Mouse (Mus musculus) spleen, postnatal 10 days (tissue): ENCODE results near the gene Cldn4.
A peak's percentile ranks its signal among the peaks of the same experiment; 100 is the strongest.

Experiments
- DNase-seq, 2 experiments: peaks; one replicate each; pipeline ENCODE4 v3.0.0; 2021 to 2022; ENCODE audit warnings: low spot score in 2 of 2

Gene Cldn4

GRCm38 (mm10) chr5:134946857-134947255, at the start of gene Cldn4:
Gene Cldn4 (minus strand): TSS chr5:134946934.
- no peak for DNase-seq

DNA sequence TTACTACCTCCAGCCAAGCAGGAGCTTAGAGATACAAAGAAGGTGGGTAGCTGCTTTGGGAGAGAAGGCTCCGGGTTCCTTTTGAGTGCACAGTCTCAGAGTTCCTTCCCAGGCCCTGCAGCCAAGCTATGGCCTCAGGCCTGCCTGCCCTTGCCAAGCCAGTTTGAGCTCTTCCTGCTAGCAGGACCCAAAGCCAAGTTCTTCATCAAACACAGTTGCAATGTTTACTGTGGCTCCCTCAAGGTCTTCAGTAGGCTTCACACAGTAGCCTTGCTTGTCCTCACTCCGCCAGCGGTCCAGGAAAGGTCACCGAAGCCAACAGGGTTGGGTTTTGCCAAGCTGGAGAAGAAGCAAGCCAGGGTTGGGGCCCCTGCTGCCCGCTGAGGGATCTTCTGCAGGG, 45.8 kb upstream of the Cldn4 start:
- DNase-seq, result no peak

GRCm38 (mm10) chr5:134989741-134990140, 43.0 kb upstream of the Cldn4 start:
- DNase-seq, result no peak

GRCm38 (mm10) chr5:134989166-134989565, 42.4 kb upstream of the Cldn4 start:
- DNase-seq, result no peak

GRCm38 (mm10) chr5:134986298-134987268, 39.8 kb upstream of the Cldn4 start:
- no peak for DNase-seq

DNA sequence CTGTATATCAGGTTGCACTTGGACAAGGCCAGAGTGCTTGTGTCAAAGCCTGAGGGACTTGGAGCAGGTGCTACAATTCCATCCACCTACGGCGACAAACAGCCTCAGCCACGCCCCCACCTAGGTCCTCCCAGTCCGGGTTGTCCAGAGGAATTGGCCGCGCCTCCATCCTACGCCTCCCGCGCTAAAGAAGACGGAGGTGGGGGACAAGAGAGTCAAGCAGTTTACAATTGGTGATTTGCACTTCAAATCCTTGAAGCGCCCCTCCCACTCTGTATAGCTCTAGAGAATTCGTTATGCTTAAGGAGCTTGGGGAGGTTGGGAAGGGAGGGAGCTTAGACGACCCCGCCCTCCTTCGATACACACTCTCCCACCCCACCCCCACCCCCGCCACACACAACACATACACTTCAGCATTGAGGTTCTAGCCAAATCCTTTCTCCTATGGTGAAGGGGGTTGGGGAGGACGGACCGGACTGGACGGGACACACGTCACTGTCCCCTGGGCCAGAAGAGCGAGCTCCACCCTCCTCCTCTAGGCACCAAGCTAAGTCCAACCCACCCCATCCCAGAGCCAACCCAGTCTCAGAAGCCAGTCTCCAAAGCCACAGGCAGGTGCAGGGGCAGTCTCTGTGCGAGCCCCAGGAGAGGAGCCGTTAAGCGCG, 39.0 kb upstream of the Cldn4 start, which contains the start of gene Cldn3:
Gene Cldn3 (plus strand): TSS at position 582 of the 665 bp plus-strand sequence.
- DNase-seq, result no peak

GRCm38 (mm10) chr5:134983771-134984170, 37.0 kb upstream of the Cldn4 start:
- DNase-seq, result no peak

DNA sequence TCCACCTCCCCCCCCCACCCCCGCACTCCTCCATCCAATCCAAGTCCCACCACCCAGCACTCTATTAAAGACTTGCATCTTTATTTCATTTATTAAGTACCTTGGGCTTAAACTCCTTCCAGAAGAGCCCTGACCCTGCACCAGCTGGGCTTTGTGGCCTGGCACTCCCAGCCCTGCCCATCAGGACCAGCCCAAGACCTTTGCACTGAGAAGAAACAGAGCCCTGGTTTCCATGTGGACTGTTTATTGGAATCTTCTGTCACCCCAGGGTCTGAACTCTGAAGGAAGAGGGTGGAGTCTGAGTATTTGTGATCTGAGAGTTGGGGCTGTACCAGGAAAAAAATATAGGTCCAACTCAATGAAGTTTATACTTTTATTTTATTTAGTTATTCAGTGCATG, 36.4 kb upstream of the Cldn4 start:
- DNase-seq, result no peak

DNA sequence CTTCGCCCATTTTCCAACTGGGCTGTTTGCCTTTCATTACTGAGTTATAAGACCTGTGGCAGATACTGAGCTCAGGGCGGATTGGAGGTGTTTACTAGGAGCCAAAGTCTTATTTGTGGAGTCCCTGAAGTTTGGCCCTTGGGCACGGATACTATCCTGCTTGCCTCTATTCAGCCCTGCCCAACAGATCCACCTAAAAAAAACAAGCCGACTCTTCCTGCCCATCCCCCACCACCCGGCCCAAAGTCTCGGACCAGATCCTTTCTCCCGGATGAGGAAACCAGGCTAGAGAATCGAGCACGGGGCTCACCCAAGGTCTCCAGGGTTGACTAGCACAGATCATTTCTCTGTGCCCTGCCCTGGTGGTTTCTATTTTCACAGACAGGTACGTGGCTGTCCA, 34.4 kb upstream of the Cldn4 start:
- DNase-seq, result no peak

DNA sequence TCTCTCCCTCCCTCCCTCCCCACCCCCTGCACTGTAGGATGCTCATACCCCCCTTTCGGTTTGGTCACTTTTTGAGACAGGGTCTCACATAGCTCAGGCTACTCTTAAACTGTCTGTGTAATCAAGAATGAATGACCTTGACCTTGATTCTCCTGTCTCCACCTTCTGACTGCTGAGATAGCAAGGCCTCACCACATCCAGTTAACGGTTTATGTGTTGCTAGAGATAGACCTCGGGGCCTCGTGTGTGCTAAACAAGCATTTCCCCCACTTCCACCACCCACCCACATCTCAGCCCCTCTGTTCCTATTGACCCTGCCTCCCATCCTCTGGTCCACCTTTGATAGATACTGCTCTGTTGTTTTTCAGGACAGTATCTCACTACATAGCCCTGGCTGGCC, 31.1 kb upstream of the Cldn4 start:
- no peak for DNase-seq

DNA sequence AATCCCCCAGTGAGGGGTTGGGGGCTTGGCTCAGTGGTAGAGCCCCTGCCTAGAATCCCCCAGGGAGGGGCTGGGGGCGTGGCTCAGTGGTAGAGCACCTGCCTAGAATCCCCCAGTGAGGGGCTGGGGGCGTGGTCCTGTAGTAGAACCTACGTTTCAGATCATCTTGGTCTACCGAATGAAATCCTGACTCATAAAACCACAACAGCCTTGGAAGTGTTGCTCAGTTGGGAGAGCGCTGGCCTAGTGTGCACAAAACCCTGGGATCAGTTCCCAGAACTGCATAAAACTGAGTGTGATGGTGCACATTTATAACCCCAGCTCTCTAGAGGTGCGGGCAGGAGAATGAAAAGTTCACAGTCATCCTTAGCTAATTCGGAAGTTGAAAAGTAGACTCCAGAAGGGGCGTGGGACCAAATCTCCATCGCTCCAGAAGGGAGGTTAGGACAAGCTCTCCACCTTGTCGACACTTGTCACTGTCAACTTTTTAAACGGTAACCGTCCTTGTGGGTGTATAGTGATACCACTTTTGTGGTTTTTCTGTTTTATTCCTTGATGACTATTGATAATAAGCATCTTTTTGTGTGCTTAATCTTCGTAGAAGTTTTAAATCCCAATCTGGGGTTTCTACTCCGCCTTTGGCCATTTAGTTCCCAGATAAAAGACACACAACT, 30.0 kb upstream of the Cldn4 start:
- DNase-seq, result no peak

DNA sequence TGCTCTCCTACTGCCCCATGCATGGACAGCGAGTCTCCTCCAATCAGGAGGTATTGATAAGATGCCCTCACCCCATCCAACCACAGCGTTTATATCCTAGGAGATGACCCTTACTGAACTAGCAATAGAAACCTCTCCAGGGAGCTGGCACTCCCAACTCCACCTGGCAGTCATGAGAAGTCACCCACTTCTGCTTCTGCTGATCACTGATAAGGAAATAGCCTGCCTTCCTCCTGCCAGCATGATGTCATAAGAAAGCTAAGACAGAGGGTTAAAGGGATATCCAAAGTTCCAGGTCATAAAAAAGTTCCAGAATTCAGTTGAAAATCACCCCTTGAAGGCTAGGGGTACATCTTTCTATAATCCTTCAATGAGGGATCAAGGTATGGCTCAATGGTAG, 29.4 kb upstream of the Cldn4 start:
- peak; percentile 37 to 46 for DNase-seq

DNA sequence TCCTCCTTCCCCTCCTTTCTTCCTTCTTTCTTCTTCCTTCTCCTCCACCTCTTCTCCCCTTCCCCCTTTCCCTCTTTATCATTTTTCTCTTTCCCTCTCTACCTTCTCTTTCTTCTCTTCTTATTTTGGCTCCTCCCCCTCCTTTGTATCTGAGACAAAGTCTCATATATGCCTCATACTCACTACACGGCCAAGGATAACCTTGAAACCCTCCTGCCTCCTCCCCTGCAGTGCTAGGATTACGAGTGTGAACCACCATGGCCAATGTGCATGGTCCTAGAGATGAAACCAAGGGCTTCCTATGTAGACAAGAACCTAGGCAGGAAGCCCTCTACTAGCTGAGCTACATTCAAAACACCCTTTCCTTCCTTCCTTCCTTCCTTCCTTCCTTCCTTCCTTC, 28.2 kb upstream of the Cldn4 start:
- no peak for DNase-seq

DNA sequence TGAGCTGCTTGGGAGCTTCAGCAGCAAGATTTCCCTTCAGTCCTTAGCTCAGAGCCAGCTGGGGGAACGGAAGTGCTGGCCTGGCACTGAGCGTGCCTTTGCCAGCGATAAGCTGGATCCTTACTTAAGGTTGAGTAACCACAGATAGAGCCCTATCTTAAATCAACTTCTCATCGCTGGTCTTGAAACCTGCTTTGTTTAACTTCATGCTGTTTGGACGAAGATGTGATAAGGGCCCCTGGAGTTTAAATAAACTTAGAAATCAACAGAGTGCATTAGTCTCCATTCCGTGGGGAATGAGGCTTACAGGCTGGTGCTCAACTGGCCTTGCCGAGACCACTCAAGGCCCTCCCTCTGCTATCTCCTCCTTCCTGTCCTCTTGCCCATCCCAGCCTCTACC, 27.6 kb upstream of the Cldn4 start:
- DNase-seq, result no peak

- DNase-seq, result no peak
Observed at GRCm38 (mm10) chr5:134973526-134973925, 26.8 kb upstream of the Cldn4 start.

- no peak for DNase-seq
Observed at GRCm38 (mm10) chr5:134973081-134973480, 26.3 kb upstream of the Cldn4 start.

DNA sequence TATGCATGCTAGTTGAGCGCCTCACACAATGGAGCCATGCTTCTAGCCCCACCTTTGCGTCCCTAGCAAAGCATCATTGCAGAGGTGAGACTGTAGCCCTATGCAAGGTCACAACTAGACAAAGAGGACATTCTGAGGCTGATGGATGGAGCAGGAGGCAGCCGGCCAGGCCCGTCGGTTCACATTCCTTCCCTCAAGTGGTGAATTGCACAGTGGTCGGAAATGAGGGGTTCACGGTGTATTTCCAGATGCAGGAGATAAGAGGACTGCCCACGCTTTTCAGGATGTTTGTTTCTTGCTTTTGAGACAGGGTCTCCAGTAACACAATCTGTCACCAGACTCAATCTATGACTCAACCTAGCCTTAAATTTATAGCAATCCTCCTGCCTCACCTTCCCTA, 23.9 kb upstream of the Cldn4 start:
- DNase-seq, result no peak

- DNase-seq, result no peak
Observed at GRCm38 (mm10) chr5:134967164-134967944, 20.6 kb upstream of the Cldn4 start.

GRCm38 (mm10) chr5:134965852-134966821, 19.4 kb upstream of the Cldn4 start:
- DNase-seq, result peak; percentile 70 to 71

DNA sequence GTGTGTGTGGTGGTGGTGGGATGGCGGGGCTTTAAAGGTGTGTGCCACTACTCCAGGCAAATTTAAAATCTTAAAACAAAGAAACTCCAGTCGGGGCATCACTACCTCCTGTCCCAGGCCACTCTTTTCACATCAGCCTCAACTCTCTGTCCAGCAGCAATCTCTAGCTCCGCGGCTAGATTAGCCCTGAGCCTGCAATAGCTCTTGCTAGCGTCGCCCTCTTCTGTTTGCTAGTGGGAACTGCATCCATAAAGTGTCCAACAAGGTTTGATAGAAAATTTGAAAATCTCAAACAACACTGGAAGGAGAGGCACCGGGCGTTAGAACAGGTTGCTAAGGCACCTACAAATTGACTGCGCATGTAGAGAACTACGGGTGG, 18.7 kb upstream of the Cldn4 start:
- peak in 1 of 2 experiments; percentile 86 for DNase-seq
